Mouse (Mus musculus) hematopoietic stem cell, adult 5-6 weeks (primary cell): ENCODE data around the gene Prdm8. TPM values are rescaled to one million over a fixed set of nuclear protein-coding genes. Genes with fewer than 3 reads are reported as not detected.

Experiments used
- ATAC-seq, 2 experiments: fragments of 125-278 bp in 1 of 2; replicated peaks in 1 of 2; 2 replicates each; pipeline ENCODE4 v1.8.0; 2016 to 2017; ENCODE audit warnings: inconsistent platforms in 2 of 2, mild to moderate bottlenecking in 2 of 2, moderate number of reproducible peaks in 2 of 2, low read depth in 1 of 2, moderate TSS enrichment in 1 of 2; ENCODE audit not compliant: low FRiP score in 2 of 2, poor library complexity in 2 of 2, severe bottlenecking in 2 of 2, insufficient read depth in 1 of 2, low TSS enrichment in 1 of 2
- total RNA-seq: library from RNA; stranded (forward); fragments of 172-1452, 232-1000 nt; gene quantifications from 2 replicates; pipeline ENCODE4 v1.2.3, GENCODE M21; 2017

Gene Prdm8
- total RNA-seq, 1 experiment from 2014 or later, result 0.35 TPM

DNA sequence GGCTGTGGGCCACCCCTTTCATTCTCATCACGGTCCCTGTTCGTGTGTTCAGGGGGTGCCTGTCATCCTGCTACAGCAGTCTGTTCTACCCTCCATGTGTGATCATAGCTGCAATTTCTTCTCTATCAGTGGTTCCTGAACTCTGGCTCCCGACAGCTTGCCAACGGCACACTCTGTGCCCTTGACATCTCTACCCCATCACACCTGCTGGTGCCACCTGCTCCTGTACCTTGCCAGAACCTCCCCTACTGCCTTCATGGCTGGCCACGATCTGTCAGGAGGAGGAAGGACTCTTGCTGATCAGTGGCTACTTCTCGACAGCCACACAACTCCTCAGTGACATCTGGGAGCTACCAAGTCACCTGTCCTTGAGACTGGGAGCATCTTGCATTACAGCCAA lies 62.5 kb downstream of the Prdm8 start:
- ATAC-seq, result no peak

GRCm38 (mm10) chr5:98238466-98238865 lies 71.5 kb downstream of the Prdm8 start:
- ATAC-seq, result no peak

Other genes starting within 250 kb of the Prdm8 start
- 23.3 and 27.5 TPM in 2 replicates for gene Antxr2, start 136.2 kb upstream of the Prdm8 start, total RNA-seq
- gene Fgf5, start 87.0 kb downstream of the Prdm8 start, total RNA-seq, result not detected in 2 replicates
- gene Cfap299, start 162.1 kb downstream of the Prdm8 start, total RNA-seq, result not detected in 2 replicates